Mouse (Mus musculus) lung, postnatal 0 days (tissue): ENCODE measurements at regions not wholly inside any gene's neighbourhood (a gene's known extent, or its start where the extent isn't known, plus 50 kb on each side); places are given as distances from the start of the nearest gene placed in this dataset.

ENCODE experiments used
- CTCF ChIP-seq: IDR thresholded peaks from 2 replicates; pipeline ENCODE4 v1.5.1; 2016; ENCODE audit warnings: antibody characterized with exemption, mild to moderate bottlenecking
- EP300 ChIP-seq: IDR thresholded peaks from 2 replicates; pipeline ENCODE4 v1.6.1; 2016; ENCODE audit warnings: antibody characterized with exemption, mild to moderate bottlenecking, control low read depth

DNA sequence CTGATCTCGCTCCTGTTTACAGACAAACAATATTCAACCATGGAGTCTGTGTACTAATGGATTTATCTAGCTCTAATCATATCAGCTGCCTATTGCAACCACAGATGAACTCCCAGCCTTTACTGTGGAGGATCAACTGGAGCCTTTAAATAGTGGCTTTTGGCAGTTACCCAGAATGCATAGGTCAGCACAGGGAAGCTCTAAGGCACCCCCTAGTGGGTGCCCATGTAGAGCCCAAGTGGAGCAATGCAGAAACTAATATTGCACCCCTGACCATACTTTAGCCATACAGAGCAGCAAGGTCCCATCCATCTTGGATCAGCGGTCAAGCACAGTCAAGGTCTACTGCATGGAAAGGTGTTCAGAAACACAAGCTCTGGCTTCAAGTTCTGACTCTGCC is 115.8 kb upstream of the Cdh5 start:
- TF ChIP-seq CTCF: no peak
- no peak for TF ChIP-seq EP300
